Mouse (Mus musculus): ENCODE results near the gene Sptbn4. TPM values are rescaled to one million over a fixed set of nuclear protein-coding genes. Genes with fewer than 3 reads are reported as not detected.

Sptbn4 gene
- polyA plus RNA-seq, 1 experiment from 2014 or later: 0.40 TPM

DNA sequence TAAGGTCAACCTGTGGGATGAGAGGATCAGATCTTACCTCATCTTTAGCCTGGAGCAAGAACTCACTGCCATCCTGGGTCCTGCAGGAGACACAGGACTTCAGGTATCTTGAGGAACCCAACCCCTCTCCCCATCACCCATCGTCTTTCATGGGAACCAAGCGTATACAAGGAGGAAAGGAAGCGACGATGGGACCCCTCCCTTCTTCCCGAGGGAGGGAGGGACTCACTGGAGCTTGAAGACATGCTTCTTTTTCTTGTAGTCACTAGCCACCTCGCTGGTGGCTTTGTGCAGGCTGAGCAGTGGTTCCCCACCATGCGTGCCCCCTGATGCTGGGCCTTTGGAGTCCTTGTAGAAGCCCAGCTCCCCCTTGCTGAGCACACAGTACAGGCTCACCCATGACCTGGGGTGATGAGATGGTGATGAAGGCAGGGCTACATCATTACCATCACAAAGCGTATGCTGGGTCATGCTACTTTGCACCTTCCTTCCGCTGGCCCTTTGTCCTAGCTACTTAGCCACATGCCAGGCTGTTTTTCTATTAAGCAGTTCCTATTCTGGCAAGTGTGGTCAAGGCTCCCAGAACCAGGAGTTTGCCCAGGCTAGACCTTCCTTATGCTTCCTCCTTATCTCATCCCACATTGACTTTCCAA lies 87.7 kb downstream of the Sptbn4 start:
- Histone ChIP-seq H3K4me2 (ENCODE audit: low read depth, low read length) (no peak overlapping the region), H3K27ac (replicated peaks; ENCODE audit: low read depth, low read length) (no peak overlapping the region), H3K9me3 (ENCODE audit: control insufficient read depth, low read length) (no peaks in the 10 kb centered on the region), H3K4me3 (ENCODE audit: low read depth, low read length) (no peak overlapping the region), H3K4me1 (ENCODE audit: control insufficient read depth, insufficient read depth, low read length) (peaks cover 13% of the 10 kb centered on the region), H3K9ac (ENCODE audit: low read depth, low read length) (no peak overlapping the region), H3K36me3 (ENCODE audit: control insufficient read depth, insufficient read depth, low read length) (no peaks in the 10 kb centered on the region), H3K27me3 (replicated peaks; ENCODE audit: control insufficient read depth, insufficient read depth, low read length) (peaks cover 40% of the 10 kb centered on the region)
- 89% methylated on average over 9 of the region's 9 CpGs for WGBS
- no peak for ATAC-seq (ENCODE audit: low read depth)
- DNase-seq (ENCODE audit: low spot score): no peak

DNA sequence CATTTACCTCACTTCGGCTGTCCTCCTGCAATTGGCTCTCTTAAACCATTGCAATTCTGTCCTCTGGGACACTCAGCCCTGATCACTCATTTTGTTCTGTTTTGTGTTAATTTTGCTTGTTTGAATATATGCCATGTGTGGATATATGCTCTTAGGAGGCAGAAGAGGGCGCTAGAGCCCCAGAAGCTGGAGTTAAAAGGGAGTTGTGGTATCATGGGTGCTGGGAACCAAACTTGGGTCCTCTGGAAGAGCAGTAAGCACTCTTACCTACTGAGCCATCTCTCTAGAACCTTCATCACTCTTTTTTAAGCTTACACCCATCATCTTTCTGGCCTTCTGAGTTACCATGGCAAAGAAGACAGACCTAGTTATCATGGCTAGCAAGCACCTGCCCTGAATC lies 88.3 kb downstream of the Sptbn4 start:
- H3K9me3 ChIP-seq (ENCODE audit: control insufficient read depth, low read length): no peaks in the 10 kb centered on the region
- no peak for DNase-seq (ENCODE audit: low spot score)
- H3K4me2 ChIP-seq (ENCODE audit: low read depth, low read length): no peak overlapping the region
- no peak for ATAC-seq (ENCODE audit: low read depth)
- no peak overlapping the region for H3K9ac ChIP-seq (ENCODE audit: low read depth, low read length)
- H3K4me1 ChIP-seq (ENCODE audit: control insufficient read depth, insufficient read depth, low read length): peaks cover 15% of the 10 kb centered on the region
- H3K4me3 ChIP-seq (ENCODE audit: low read depth, low read length): no peak overlapping the region
- no peak overlapping the region for H3K27ac ChIP-seq (replicated peaks; ENCODE audit: low read depth, low read length)
- H3K27me3 ChIP-seq (replicated peaks; ENCODE audit: control insufficient read depth, insufficient read depth, low read length): peaks cover 33% of the 10 kb centered on the region
- WGBS: 61% methylated on average over 2 of the region's 2 CpGs
- H3K36me3 ChIP-seq (ENCODE audit: control insufficient read depth, insufficient read depth, low read length): no peaks in the 10 kb centered on the region

DNA sequence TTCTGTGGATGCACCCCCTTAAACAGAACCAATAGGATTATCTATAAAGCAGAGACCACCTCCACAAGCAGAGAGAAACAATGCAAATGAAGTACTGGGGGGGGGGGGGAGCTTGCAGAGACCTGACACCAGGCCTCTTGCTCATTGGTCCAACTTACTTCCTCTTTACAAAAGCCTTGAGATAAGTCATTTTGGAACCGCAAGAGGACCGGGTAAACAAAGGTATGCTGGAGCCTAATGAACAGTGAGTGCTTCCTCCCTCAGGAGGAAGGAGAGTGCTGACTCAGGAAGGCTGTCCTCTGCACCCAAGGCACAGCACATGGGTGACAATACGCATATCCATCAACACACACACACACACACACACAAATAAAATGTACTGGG lies 89.9 kb downstream of the Sptbn4 start:
- Histone ChIP-seq H3K36me3 (ENCODE audit: control insufficient read depth, insufficient read depth, low read length) (peaks cover 6% of the 10 kb centered on the region; the same call in 1 of the 2 replicates), H3K9ac (ENCODE audit: low read depth, low read length) (no peak overlapping the region), H3K27me3 (replicated peaks; ENCODE audit: control insufficient read depth, insufficient read depth, low read length) (peaks cover 18% of the 10 kb centered on the region), H3K9me3 (ENCODE audit: control insufficient read depth, low read length) (no peaks in the 10 kb centered on the region), H3K27ac (replicated peaks; ENCODE audit: low read depth, low read length) (no peak overlapping the region), H3K4me1 (ENCODE audit: control insufficient read depth, insufficient read depth, low read length) (peaks cover 15% of the 10 kb centered on the region), H3K4me2 (ENCODE audit: low read depth, low read length) (peak overlapping the region; percentile 84; the same call in 1 of the 2 replicates), H3K4me3 (ENCODE audit: low read depth, low read length) (0 out of 2 replicates have a peak overlapping the region, but pooled peaks have one; percentile 56)
- ATAC-seq (ENCODE audit: low read depth): no peak
- no peak for DNase-seq (ENCODE audit: low spot score)
- WGBS: 25% methylated on average over 3 of the region's 3 CpGs

DNA sequence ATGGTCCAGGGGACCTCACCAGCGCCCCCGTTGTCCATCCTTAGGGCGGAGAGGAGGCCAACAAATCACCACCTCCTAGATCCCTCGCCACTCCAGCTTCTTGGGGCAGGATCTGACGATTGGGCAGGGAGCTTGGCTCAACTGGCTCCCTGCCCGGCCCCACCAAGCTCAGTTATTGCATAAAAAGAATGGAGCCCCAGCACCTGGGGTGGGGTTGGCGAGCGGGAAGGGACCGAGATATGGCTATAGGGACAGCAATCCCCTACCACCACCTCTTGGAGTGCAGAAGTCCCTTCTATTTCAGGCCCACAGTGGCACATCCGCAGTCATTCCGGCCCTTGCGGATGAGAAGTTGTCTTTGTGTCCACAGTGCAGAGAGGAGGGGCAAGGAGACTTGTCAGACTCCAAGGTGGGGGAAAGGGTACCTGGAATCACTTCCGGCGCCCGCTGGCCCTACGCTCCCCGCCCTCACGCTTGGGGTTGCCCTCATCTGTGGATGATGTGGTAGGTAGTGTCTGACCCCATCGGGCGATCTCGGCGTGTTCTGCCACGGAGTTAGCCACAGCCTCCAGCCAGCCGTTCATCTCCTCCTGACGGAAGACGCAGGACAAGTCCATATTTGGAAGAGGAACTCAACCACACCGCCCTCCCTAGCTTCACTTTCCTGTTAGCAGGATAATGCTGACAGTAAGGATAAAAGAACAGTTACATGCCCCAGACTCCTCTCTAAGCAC lies 90.5 kb downstream of the Sptbn4 start, which contains the start of gene Gm20479:
Gm20479 (minus strand) TSS at position 559 of the 734 bp plus-strand sequence.
- Histone ChIP-seq H3K27me3 (replicated peaks; ENCODE audit: control insufficient read depth, insufficient read depth, low read length) (peaks cover 14% of the 10 kb centered on the region), H3K27ac (replicated peaks; ENCODE audit: low read depth, low read length) (0 out of 2 replicates have a peak within 1 kb of the TSS, but pooled peaks have one; percentile 40), H3K9me3 (ENCODE audit: control insufficient read depth, low read length) (no peaks in the 10 kb centered on the region), H3K4me2 (ENCODE audit: low read depth, low read length) (peak within 1 kb of the TSS; percentile 84), H3K4me1 (ENCODE audit: control insufficient read depth, insufficient read depth, low read length) (peaks cover 15% of the 10 kb centered on the region), H3K9ac (ENCODE audit: low read depth, low read length) (0 out of 2 replicates have a peak within 1 kb of the TSS, but pooled peaks have one; percentile 9), H3K36me3 (ENCODE audit: control insufficient read depth, insufficient read depth, low read length) (peaks cover 12% of the 10 kb centered on the region; the same call in 1 of the 2 replicates), H3K4me3 (ENCODE audit: low read depth, low read length) (peak within 1 kb of the TSS; percentile 56)
- WGBS: 4% methylated on average over 27 of the region's 27 CpGs
- DNase-seq (ENCODE audit: low spot score) (no peak), ATAC-seq (ENCODE audit: low read depth) (no peak)

DNA sequence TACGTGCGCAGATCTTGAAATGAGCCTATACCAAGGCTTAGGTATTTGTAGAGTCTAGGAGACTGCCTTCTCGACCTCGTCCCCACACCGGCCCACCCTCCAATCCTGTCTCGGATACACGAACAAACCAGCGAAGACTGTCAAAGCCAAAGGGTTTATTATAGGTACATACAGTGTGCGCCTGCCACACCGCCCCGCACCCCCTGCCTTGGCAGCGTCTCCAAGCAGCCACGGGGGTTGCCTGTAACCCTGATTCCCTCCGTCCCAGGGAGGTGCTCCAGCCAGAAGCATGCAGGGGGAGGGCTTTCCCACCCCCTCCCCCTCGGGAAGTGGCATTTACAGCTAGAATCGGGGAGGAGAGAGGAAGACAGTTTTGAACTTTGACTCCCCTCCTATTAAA lies 91.2 kb downstream of the Sptbn4 start:
- Histone ChIP-seq H3K27me3 (replicated peaks; ENCODE audit: control insufficient read depth, insufficient read depth, low read length) (peaks cover 14% of the 10 kb centered on the region; the same call in 1 of the 2 replicates), H3K4me2 (ENCODE audit: low read depth, low read length) (peak overlapping the region; percentile 84), H3K27ac (replicated peaks; ENCODE audit: low read depth, low read length) (0 out of 2 replicates have a peak overlapping the region, but pooled peaks have one; percentile 25), H3K36me3 (ENCODE audit: control insufficient read depth, insufficient read depth, low read length) (peaks cover 19% of the 10 kb centered on the region; the same call in 1 of the 2 replicates), H3K9me3 (ENCODE audit: control insufficient read depth, low read length) (no peaks in the 10 kb centered on the region), H3K9ac (ENCODE audit: low read depth, low read length) (0 out of 2 replicates have a peak overlapping the region, but pooled peaks have one; percentile 9), H3K4me3 (ENCODE audit: low read depth, low read length) (peak overlapping the region; percentile 56), H3K4me1 (ENCODE audit: control insufficient read depth, insufficient read depth, low read length) (peaks cover 15% of the 10 kb centered on the region)
- WGBS: 2% methylated on average over 16 of the region's 16 CpGs
- ATAC-seq (ENCODE audit: low read depth): peak; percentile 13
- DNase-seq (ENCODE audit: low spot score): no peak

DNA sequence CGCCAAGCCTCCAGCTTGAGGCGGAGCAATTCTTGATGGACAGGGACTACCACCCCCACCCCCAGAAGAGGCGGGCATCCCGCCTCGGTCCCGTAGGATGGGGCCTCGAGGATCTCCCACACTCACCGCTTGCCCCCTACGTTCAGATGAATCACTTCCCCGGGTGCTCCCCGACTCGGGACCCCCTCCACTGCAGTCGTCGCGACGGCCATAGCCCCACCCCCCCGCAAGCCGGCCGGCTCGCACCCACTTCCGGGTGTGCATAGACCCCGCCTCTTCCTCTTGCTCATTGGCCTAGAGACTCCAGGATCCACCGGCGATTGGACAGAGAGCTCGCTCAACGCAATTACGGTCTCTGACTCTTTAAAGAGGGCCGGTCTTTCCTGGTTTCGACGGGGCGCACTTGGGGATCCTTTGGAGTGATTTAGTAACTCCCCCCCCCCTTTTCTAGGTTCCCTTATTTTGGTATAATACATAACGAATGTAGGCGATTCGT lies 91.7 kb downstream of the Sptbn4 start, which contains the start of gene Shkbp1:
Shkbp1 (minus strand) TSS at position 275 of the 496 bp plus-strand sequence.
- no peaks in the 10 kb centered on the region for H3K9me3 ChIP-seq (ENCODE audit: control insufficient read depth, low read length)
- H3K4me3 ChIP-seq (ENCODE audit: low read depth, low read length): peak within 1 kb of the TSS; percentile 56
- DNase-seq (ENCODE audit: low spot score) (peak; percentile 97), ATAC-seq (ENCODE audit: low read depth) (peak; percentile 96)
- WGBS: 2% methylated on average over 31 of the region's 34 CpGs
- H3K4me1 ChIP-seq (ENCODE audit: control insufficient read depth, insufficient read depth, low read length): peaks cover 15% of the 10 kb centered on the region
- peaks cover 14% of the 10 kb centered on the region; the same call in 1 of the 2 replicates for H3K27me3 ChIP-seq (replicated peaks; ENCODE audit: control insufficient read depth, insufficient read depth, low read length)
- H3K4me2 ChIP-seq (ENCODE audit: low read depth, low read length): peak within 1 kb of the TSS; percentile 84
- H3K9ac ChIP-seq (ENCODE audit: low read depth, low read length): peak within 1 kb of the TSS; percentile 72
- H3K27ac ChIP-seq (replicated peaks; ENCODE audit: low read depth, low read length): peak within 1 kb of the TSS; percentile 40; the same call in 1 of the 2 replicates
- peaks cover 19% of the 10 kb centered on the region; the same call in 1 of the 2 replicates for H3K36me3 ChIP-seq (ENCODE audit: control insufficient read depth, insufficient read depth, low read length)

DNA sequence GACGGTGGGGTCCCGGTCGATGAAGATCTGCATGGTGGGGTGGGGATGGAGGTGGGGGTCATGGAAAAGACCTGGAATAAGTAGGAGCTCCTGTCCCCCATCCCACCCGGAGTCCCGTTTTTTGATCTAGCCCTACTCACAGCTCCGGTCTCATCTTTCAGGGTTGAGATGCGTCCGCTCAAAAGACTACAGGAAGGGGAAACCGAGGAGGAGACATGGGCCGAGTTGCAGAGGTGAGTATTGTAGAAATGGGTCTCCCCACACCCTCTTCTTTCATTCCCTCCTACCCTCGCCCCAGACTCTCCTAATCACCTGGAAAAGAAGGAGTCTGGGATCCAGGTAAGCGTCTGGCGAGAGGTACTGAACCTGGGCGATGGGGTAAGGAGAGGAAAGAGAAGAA lies 92.2 kb downstream of the Sptbn4 start:
- Histone ChIP-seq H3K9ac (ENCODE audit: low read depth, low read length) (peak overlapping the region; percentile 72), H3K9me3 (ENCODE audit: control insufficient read depth, low read length) (no peaks in the 10 kb centered on the region), H3K36me3 (ENCODE audit: control insufficient read depth, insufficient read depth, low read length) (peaks cover 23% of the 10 kb centered on the region), H3K4me3 (ENCODE audit: low read depth, low read length) (peak overlapping the region; percentile 56), H3K27me3 (replicated peaks; ENCODE audit: control insufficient read depth, insufficient read depth, low read length) (peaks cover 14% of the 10 kb centered on the region; the same call in 1 of the 2 replicates), H3K4me1 (ENCODE audit: control insufficient read depth, insufficient read depth, low read length) (peaks cover 15% of the 10 kb centered on the region), H3K27ac (replicated peaks; ENCODE audit: low read depth, low read length) (peak overlapping the region; percentile 33; the same call in 1 of the 2 replicates), H3K4me2 (ENCODE audit: low read depth, low read length) (peak overlapping the region; percentile 84)
- 7% methylated on average over 14 of the region's 14 CpGs for WGBS
- ATAC-seq (ENCODE audit: low read depth) (no peak), DNase-seq (ENCODE audit: low spot score) (no peak)

DNA sequence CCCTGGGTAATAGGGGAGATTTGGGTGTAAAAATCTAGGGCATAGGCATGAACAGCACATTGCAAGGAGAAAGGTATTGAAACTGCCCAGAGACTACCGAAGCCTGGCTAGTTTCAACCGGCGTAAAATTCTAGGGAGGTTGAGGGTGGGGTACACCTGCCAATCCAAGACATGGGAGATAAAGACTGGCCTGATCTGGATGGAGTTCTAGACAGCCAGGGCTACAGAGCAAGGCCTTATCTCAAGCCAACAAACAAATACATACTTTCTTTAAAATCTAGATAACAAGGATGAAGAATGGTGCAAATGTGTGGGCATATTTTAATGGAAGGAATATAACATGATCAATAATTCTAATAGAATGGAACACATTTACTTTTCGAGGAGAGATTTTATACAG lies 92.7 kb downstream of the Sptbn4 start:
- peak overlapping the region; percentile 56 for H3K4me3 ChIP-seq (ENCODE audit: low read depth, low read length)
- peaks cover 26% of the 10 kb centered on the region for H3K36me3 ChIP-seq (ENCODE audit: control insufficient read depth, insufficient read depth, low read length)
- WGBS: 46% methylated on average over 4 of the region's 4 CpGs
- peaks cover 14% of the 10 kb centered on the region; the same call in 1 of the 2 replicates for H3K27me3 ChIP-seq (replicated peaks; ENCODE audit: control insufficient read depth, insufficient read depth, low read length)
- peak overlapping the region; percentile 72; the same call in 1 of the 2 replicates for H3K9ac ChIP-seq (ENCODE audit: low read depth, low read length)
- DNase-seq (ENCODE audit: low spot score): no peak
- ATAC-seq (ENCODE audit: low read depth): no peak
- H3K4me1 ChIP-seq (ENCODE audit: control insufficient read depth, insufficient read depth, low read length): peaks cover 15% of the 10 kb centered on the region
- peak overlapping the region; percentile 84 for H3K4me2 ChIP-seq (ENCODE audit: low read depth, low read length)
- no peak overlapping the region for H3K27ac ChIP-seq (replicated peaks; ENCODE audit: low read depth, low read length)
- H3K9me3 ChIP-seq (ENCODE audit: control insufficient read depth, low read length): no peaks in the 10 kb centered on the region

Measured in embryonic facial prominence, embryonic 14.5 days (tissue).